ENCODE assay signal across 12 mouse cellular contexts in the genomic region with DNA sequence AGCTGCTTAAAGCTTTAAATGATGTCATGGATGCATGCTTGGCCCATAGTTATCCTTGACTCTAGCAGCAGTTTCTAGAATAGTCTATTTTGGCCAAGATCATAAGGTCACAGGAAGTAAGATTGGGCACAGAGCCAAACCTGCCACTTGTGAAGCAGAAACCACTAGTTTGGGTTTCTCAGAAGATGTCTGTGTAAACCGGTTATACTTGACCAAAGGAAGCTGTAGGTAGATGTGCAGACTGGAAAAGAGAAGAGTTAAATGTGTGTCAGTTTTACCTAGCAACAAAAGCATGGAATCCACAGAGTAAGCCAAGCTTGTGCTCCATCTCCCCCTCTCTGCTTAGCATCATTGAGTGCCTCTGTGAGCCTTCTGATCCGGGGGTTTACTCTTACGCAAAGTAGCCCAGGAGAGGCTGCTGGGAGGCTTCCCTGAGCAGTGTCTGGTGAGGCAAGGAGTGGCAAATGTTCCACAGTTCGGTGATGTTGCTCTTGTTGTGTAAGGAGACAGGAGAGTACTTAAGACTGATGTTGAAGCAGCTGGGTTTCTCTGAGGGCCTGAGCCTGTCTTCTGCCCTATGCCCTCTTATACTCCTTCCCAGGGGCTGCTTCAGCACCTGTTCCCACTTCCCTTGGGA.
DNase-seq lines count a peak whose midpoint lies in the region; ATAC-seq lines count a peak whose summit lies in the region.
"Had no signal": no experiment of that assay in that cellular context is flagged by ENCODE, and none has a peak within 500 bp of the region (broad histone marks: within the 10 kb centered on the region; RNA-seq: fewer than 3 reads in every experiment).

No protein-coding gene starts in this region.

- intact Hi-C loops in gastrocnemius, postnatal 14 days (cut with DNase I; ENCODE audit: low total_unique reads) = no loop called here

- peak; percentile 37 for ATAC-seq in activated CD4-positive, CD25-positive, alpha-beta regulatory T cell, adult 4 months
- ATAC-seq in megakaryocyte, adult 5-6 weeks (ENCODE audit: poor library complexity, severe bottlenecking) = peak; percentile 26
- ATAC-seq: liver, postnatal 0 days had no signal

- peak; percentile 15 for DNase-seq in thymus, postnatal 14 days
- DNase-seq in thymus, postnatal 0 days (ENCODE audit: low spot score) = no peak
- DNase-seq in cerebellum, postnatal 25 days = no peak
- DNase-seq in right cerebral cortex, postnatal 25 days = no peak
- no peak for DNase-seq in gastrocnemius, postnatal 14 days
- DNase-seq: cerebellum, adult 2 months; gastrocnemius, postnatal 25 days; liver, postnatal 0 days; midbrain, embryonic 14.5 days; right cerebral cortex, postnatal 14 days had no signal
